Mouse (Mus musculus): ENCODE results near the gene Rgs3. TPM values are rescaled to one million over a fixed set of nuclear protein-coding genes. Genes with fewer than 3 reads are reported as not detected.
A peak's percentile ranks its signal among the peaks of the same experiment; 100 is the strongest.

The Rgs3 gene
- polyA plus RNA-seq, 1 experiment from 2014 or later: 62.0 TPM

GRCm38 (mm10) chr4:62659264-62659663 lies 99.6 kb downstream of the Rgs3 start:
- 11% methylated on average over 15 of the region's 15 CpGs for WGBS
- peak overlapping the region; percentile 96; the same call in 1 of the 2 replicates for H3K27ac ChIP-seq (ENCODE audit: low read length)
- ATAC-seq (ENCODE audit: low FRiP score, low TSS enrichment): peak; percentile 29; the same call in 1 of the 2 replicates

GRCm38 (mm10) chr4:62659861-62660553 lies 100.4 kb downstream of the Rgs3 start:
- H3K27me3 ChIP-seq (ENCODE audit: insufficient read depth, low read length): no peaks in the 10 kb centered on the region
- WGBS: 11% methylated on average over 14 of the region's 14 CpGs
- peaks cover 55% of the 10 kb centered on the region for H3K4me1 ChIP-seq (ENCODE audit: insufficient read depth, low read length)
- no peak for ATAC-seq (ENCODE audit: low FRiP score, low TSS enrichment)
- no peak overlapping the region; the same call in 1 of the 2 replicates for H3K4me3 ChIP-seq (ENCODE audit: low read length)
- H3K27ac ChIP-seq (ENCODE audit: low read length): peak overlapping the region; percentile 96
- peak overlapping the region; percentile 33 for H3K4me2 ChIP-seq (replicated peaks; ENCODE audit: low read depth, low read length)
- no peaks in the 10 kb centered on the region for H3K36me3 ChIP-seq (ENCODE audit: insufficient read depth, low read length)
- H3K9ac ChIP-seq (replicated peaks; ENCODE audit: low read length): peak overlapping the region; percentile 46
- no peaks in the 10 kb centered on the region for H3K9me3 ChIP-seq (ENCODE audit: low read length)

More at GRCm38 (mm10) chr4:62659264-62659663, 99.6 kb downstream of the Rgs3 start:
- no peak overlapping the region for H3K4me3 ChIP-seq (ENCODE audit: low read length)
- no peaks in the 10 kb centered on the region for H3K9me3 ChIP-seq (ENCODE audit: low read length)
- no peaks in the 10 kb centered on the region for H3K36me3 ChIP-seq (ENCODE audit: insufficient read depth, low read length)
- H3K9ac ChIP-seq (replicated peaks; ENCODE audit: low read length): no peak overlapping the region
- H3K27me3 ChIP-seq (ENCODE audit: insufficient read depth, low read length): no peaks in the 10 kb centered on the region
- no peak overlapping the region for H3K4me2 ChIP-seq (replicated peaks; ENCODE audit: low read depth, low read length)
- H3K4me1 ChIP-seq (ENCODE audit: insufficient read depth, low read length): peaks cover 55% of the 10 kb centered on the region

GRCm38 (mm10) chr4:62660554-62660864 lies 100.9 kb downstream of the Rgs3 start:
- peak overlapping the region; percentile 59 for H3K9ac ChIP-seq (replicated peaks; ENCODE audit: low read length)
- WGBS: 4% methylated on average over 3 of the region's 3 CpGs

GRCm38 (mm10) chr4:62661311-62661849 lies 101.7 kb downstream of the Rgs3 start:
- peak; percentile 16; the same call in 1 of the 2 replicates for ATAC-seq (ENCODE audit: low FRiP score, low TSS enrichment)

More at GRCm38 (mm10) chr4:62660554-62660864, 100.9 kb downstream of the Rgs3 start:
- H3K9me3 ChIP-seq (ENCODE audit: low read length): no peaks in the 10 kb centered on the region
- no peaks in the 10 kb centered on the region for H3K27me3 ChIP-seq (ENCODE audit: insufficient read depth, low read length)
- H3K4me1 ChIP-seq (ENCODE audit: insufficient read depth, low read length): peaks cover 55% of the 10 kb centered on the region
- no peak overlapping the region for H3K4me3 ChIP-seq (ENCODE audit: low read length)
- H3K27ac ChIP-seq (ENCODE audit: low read length): peak overlapping the region; percentile 96
- H3K36me3 ChIP-seq (ENCODE audit: insufficient read depth, low read length): no peaks in the 10 kb centered on the region
- H3K4me2 ChIP-seq (replicated peaks; ENCODE audit: low read depth, low read length): peak overlapping the region; percentile 33
- peak; percentile 87 for ATAC-seq (ENCODE audit: low FRiP score, low TSS enrichment)

GRCm38 (mm10) chr4:62663348-62663747 lies 103.7 kb downstream of the Rgs3 start:
- Histone ChIP-seq H3K27me3 (ENCODE audit: insufficient read depth, low read length) (no peaks in the 10 kb centered on the region), H3K4me3 (ENCODE audit: low read length) (no peak overlapping the region), H3K9me3 (ENCODE audit: low read length) (no peaks in the 10 kb centered on the region), H3K36me3 (ENCODE audit: insufficient read depth, low read length) (no peaks in the 10 kb centered on the region), H3K27ac (ENCODE audit: low read length) (peak overlapping the region; percentile 81), H3K9ac (replicated peaks; ENCODE audit: low read length) (peak overlapping the region; percentile 42; the same call in 1 of the 2 replicates), H3K4me2 (replicated peaks; ENCODE audit: low read depth, low read length) (peak overlapping the region; percentile 25; the same call in 1 of the 2 replicates), H3K4me1 (ENCODE audit: insufficient read depth, low read length) (peaks cover 55% of the 10 kb centered on the region)
- peak; percentile 50 for ATAC-seq (ENCODE audit: low FRiP score, low TSS enrichment)
- WGBS: 19% methylated on average over 6 of the region's 6 CpGs

More at GRCm38 (mm10) chr4:62661311-62661849, 101.7 kb downstream of the Rgs3 start:
- WGBS: 61% methylated on average over 8 of the region's 8 CpGs
- H3K4me2 ChIP-seq (replicated peaks; ENCODE audit: low read depth, low read length): no peak overlapping the region
- H3K9ac ChIP-seq (replicated peaks; ENCODE audit: low read length): 0 out of 2 replicates have a peak overlapping the region, but pooled peaks have one; percentile 59
- no peaks in the 10 kb centered on the region for H3K27me3 ChIP-seq (ENCODE audit: insufficient read depth, low read length)
- no peaks in the 10 kb centered on the region for H3K36me3 ChIP-seq (ENCODE audit: insufficient read depth, low read length)
- no peaks in the 10 kb centered on the region for H3K9me3 ChIP-seq (ENCODE audit: low read length)
- peak overlapping the region; percentile 96 for H3K27ac ChIP-seq (ENCODE audit: low read length)
- H3K4me1 ChIP-seq (ENCODE audit: insufficient read depth, low read length): peaks cover 55% of the 10 kb centered on the region
- H3K4me3 ChIP-seq (ENCODE audit: low read length): no peak overlapping the region

GRCm38 (mm10) chr4:62665842-62666241 lies 106.2 kb downstream of the Rgs3 start:
- Histone ChIP-seq H3K9ac (replicated peaks; ENCODE audit: low read length) (no peak overlapping the region), H3K4me3 (ENCODE audit: low read length) (no peak overlapping the region), H3K27ac (ENCODE audit: low read length) (no peak overlapping the region), H3K9me3 (ENCODE audit: low read length) (no peaks in the 10 kb centered on the region), H3K4me1 (ENCODE audit: insufficient read depth, low read length) (peaks cover 49% of the 10 kb centered on the region), H3K27me3 (ENCODE audit: insufficient read depth, low read length) (no peaks in the 10 kb centered on the region), H3K4me2 (replicated peaks; ENCODE audit: low read depth, low read length) (no peak overlapping the region), H3K36me3 (ENCODE audit: insufficient read depth, low read length) (no peaks in the 10 kb centered on the region)
- WGBS: 63% methylated on average over 2 of the region's 2 CpGs
- ATAC-seq (ENCODE audit: low FRiP score, low TSS enrichment): no peak

- Histone ChIP-seq H3K36me3 (ENCODE audit: insufficient read depth, low read length) (no peaks in the 10 kb centered on the region), H3K4me1 (ENCODE audit: insufficient read depth, low read length) (peaks cover 29% of the 10 kb centered on the region), H3K4me2 (replicated peaks; ENCODE audit: low read depth, low read length) (no peak overlapping the region), H3K9me3 (ENCODE audit: low read length) (no peaks in the 10 kb centered on the region), H3K27me3 (ENCODE audit: insufficient read depth, low read length) (no peaks in the 10 kb centered on the region), H3K9ac (replicated peaks; ENCODE audit: low read length) (no peak overlapping the region), H3K4me3 (ENCODE audit: low read length) (no peak overlapping the region), H3K27ac (ENCODE audit: low read length) (0 out of 2 replicates have a peak overlapping the region, but pooled peaks have one; percentile 15)
- no peak for ATAC-seq (ENCODE audit: low FRiP score, low TSS enrichment)
- WGBS: 89% methylated on average over 8 of the region's 8 CpGs
Observed at GRCm38 (mm10) chr4:62668666-62669065, 109.0 kb downstream of the Rgs3 start.

GRCm38 (mm10) chr4:62669094-62670071 lies 109.7 kb downstream of the Rgs3 start:
- H3K4me1 ChIP-seq (ENCODE audit: insufficient read depth, low read length): peaks cover 25% of the 10 kb centered on the region
- H3K4me3 ChIP-seq (ENCODE audit: low read length): no peak overlapping the region
- H3K27ac ChIP-seq (ENCODE audit: low read length): peak overlapping the region; percentile 15; the same call in 1 of the 2 replicates
- no peaks in the 10 kb centered on the region for H3K36me3 ChIP-seq (ENCODE audit: insufficient read depth, low read length)
- H3K9ac ChIP-seq (replicated peaks; ENCODE audit: low read length): no peak overlapping the region
- peak; percentile 57 for ATAC-seq (ENCODE audit: low FRiP score, low TSS enrichment)
- 33% methylated on average over 13 of the region's 13 CpGs for WGBS
- H3K9me3 ChIP-seq (ENCODE audit: low read length): no peaks in the 10 kb centered on the region
- H3K27me3 ChIP-seq (ENCODE audit: insufficient read depth, low read length): no peaks in the 10 kb centered on the region
- H3K4me2 ChIP-seq (replicated peaks; ENCODE audit: low read depth, low read length): no peak overlapping the region

GRCm38 (mm10) chr4:62673531-62674030 lies 113.9 kb downstream of the Rgs3 start:
- peak overlapping the region; percentile 55 for H3K4me3 ChIP-seq (ENCODE audit: low read length)
- H3K4me2 ChIP-seq (replicated peaks; ENCODE audit: low read depth, low read length): peak overlapping the region; percentile 59
- ATAC-seq (ENCODE audit: low FRiP score, low TSS enrichment): peak; percentile 71
- H3K27ac ChIP-seq (ENCODE audit: low read length): peak overlapping the region; percentile 51
- 9% methylated on average over 9 of the region's 9 CpGs for WGBS
- no peaks in the 10 kb centered on the region for H3K9me3 ChIP-seq (ENCODE audit: low read length)
- H3K36me3 ChIP-seq (ENCODE audit: insufficient read depth, low read length): no peaks in the 10 kb centered on the region
- no peaks in the 10 kb centered on the region for H3K27me3 ChIP-seq (ENCODE audit: insufficient read depth, low read length)
- H3K4me1 ChIP-seq (ENCODE audit: insufficient read depth, low read length): peaks cover 52% of the 10 kb centered on the region
- peak overlapping the region; percentile 70 for H3K9ac ChIP-seq (replicated peaks; ENCODE audit: low read length)
